Mouse (Mus musculus) heart, adult 11 months (tissue): ENCODE data around the gene Slc1a7.

ENCODE experiments used
- DNase-seq: peaks from one replicate; pipeline ENCODE4 v3.0.0; 2022

Slc1a7 gene

GRCm38 (mm10) chr4:108055873-108056272, 87.7 kb downstream of the Slc1a7 start:
- DNase-seq, result no peak

GRCm38 (mm10) chr4:108057247-108057646, 89.1 kb downstream of the Slc1a7 start:
- no peak for DNase-seq

DNA sequence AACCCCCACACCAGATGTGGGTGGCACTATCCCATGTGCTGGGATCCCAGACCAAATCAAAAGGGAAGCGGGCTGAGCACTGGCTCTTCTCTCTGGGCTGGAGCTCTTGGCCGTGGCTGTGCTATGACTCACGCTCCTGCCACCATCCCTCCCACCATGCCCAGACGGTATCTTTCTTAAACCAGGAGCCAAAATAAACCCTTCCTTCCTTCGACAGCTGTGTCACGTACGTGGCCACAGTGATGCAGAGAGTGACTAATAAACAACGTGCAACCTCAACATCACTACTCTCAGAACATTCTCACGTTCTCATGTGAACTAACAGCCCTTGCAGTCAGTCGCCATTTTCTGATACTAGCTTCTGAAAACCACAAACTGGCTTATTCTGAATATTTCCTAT, 90.0 kb downstream of the Slc1a7 start:
- DNase-seq, result peak; percentile 93

DNA sequence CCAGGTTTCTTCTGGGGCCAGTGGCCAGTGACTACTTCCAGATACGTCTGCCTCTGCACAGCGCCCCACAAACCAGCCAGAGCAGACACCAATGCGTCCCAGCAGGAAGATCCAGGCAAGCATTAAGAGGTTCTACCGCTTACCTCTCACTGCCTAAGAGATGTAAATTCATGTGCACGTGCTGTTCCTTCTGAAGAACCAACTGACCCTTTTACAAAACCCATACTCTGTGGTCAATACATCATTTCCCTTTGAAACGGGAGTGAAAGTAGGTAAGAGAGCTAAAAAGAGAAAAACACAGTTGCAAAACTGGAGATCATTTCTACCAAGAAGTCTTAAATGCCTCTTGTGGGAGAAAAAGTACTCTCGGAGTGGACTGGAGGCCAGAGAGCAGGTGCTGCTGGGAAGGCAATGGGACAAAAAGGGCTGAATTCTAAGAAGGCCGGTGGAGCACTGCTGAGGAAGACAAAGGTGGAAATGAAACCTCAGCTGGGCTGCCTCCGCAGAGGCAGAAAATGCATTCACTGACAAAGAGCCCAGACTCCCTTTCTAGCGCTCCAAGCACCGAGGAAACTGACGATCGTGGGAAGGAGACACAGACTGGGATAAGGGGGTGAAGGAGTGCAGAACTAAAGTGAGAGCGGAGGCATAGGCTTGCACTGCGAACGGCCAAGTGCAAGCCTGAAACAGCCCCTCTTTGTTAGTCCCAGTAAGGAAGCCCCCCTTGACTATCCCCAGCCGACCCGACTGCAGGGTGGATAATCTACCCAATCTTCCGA, 91.7 kb downstream of the Slc1a7 start:
- DNase-seq, result peak; percentile 19

- peak; percentile 66 for DNase-seq
These were observed 92.6 kb downstream of the Slc1a7 start for GRCm38 (mm10) chr4:108060774-108061173.

GRCm38 (mm10) chr4:108062524-108062923, 94.4 kb downstream of the Slc1a7 start:
- no peak for DNase-seq
